Mouse (Mus musculus) G1E (cell line): Measurements from ENCODE around the gene Grin1. TPM values are rescaled to one million over a fixed set of nuclear protein-coding genes. Genes with fewer than 3 reads are reported as not detected.

ENCODE experiments used
- ATAC-seq: 2 replicates; pipeline ENCODE4 v1.8.0; 2016; ENCODE audit warnings: mild to moderate bottlenecking; ENCODE audit not compliant: insufficient number of reproducible peaks, poor library complexity, low FRiP score, severe bottlenecking; ENCODE audit errors: extremely low read depth
- DNase-seq: peaks from one replicate; pipeline ENCODE4 v3.0.0; 2012; ENCODE audit warnings: low spot score
- H3K27me3 ChIP-seq: 2 replicates; pipeline ENCODE4 v1.6.1; 2012; ENCODE audit warnings: mild to moderate bottlenecking, low read length, inconsistent platforms; ENCODE audit not compliant: insufficient read depth
- H3K36me3 ChIP-seq: replicated peaks from 2 replicates; pipeline ENCODE3; 2012; ENCODE audit warnings: mild to moderate bottlenecking, inconsistent platforms
- H3K4me1 ChIP-seq: 2 replicates; pipeline ENCODE4 v1.6.1; 2012; ENCODE audit warnings: low read depth, low read length, inconsistent platforms, mixed read lengths; ENCODE audit not compliant: insufficient read depth
- H3K4me3 ChIP-seq: 2 replicates; pipeline ENCODE4 v1.5.1; 2012; ENCODE audit warnings: low read depth, mild to moderate bottlenecking, inconsistent platforms, low read length, moderate library complexity, mixed read lengths
- H3K9me3 ChIP-seq: replicated peaks from 2 replicates; pipeline ENCODE4 v1.6.1; 2012; ENCODE audit warnings: inconsistent platforms
- CTCF ChIP-seq: IDR thresholded peaks from 2 replicates; pipeline ENCODE4 v1.5.1; 2012; ENCODE audit warnings: low read depth, low read length, inconsistent platforms, mixed read lengths
- GATA1 ChIP-seq: IDR thresholded peaks from 2 replicates; pipeline ENCODE4 v1.6.1; 2012; ENCODE audit warnings: borderline replicate concordance, low read length, inconsistent platforms, mixed read lengths
- GATA2 ChIP-seq: IDR thresholded peaks from 2 replicates; pipeline ENCODE4 v1.6.1; 2012; ENCODE audit warnings: low read depth, low read length, inconsistent platforms, borderline replicate concordance
- POLR2AphosphoS5 ChIP-seq: IDR thresholded peaks from 2 replicates; pipeline ENCODE4 v1.6.1; 2012; ENCODE audit warnings: low read depth, low read length, inconsistent platforms; ENCODE audit not compliant: insufficient replicate concordance
- TAL1 ChIP-seq: conservative IDR thresholded peaks from 2 replicates; pipeline ENCODE4 v1.6.1; 2012; ENCODE audit warnings: low read depth, low read length, inconsistent platforms, mixed read lengths
- polyA plus RNA-seq: library from polyadenylated mRNA; stranded (reverse); fragments of >175 nt; gene quantifications from 2 replicates; pipeline ENCODE4 v1.2.3, GENCODE M21; 2012
- total RNA-seq, 2 experiments: library from RNA; stranded (forward) in 1 of 2; stranded (reverse) in 1 of 2; fragments of 200-1000 nt in 1 of 2; fragments of >200 nt in 1 of 2; fragmentation: Nextera tagmentation in 1 of 2; gene quantifications; 2 replicates each; pipeline ENCODE4 v1.2.3; 2014 to 2017

Grin1 gene
- total and polyA plus RNA-seq, 3 experiments, result 0.33 to 1.7 (median 0.73) TPM

GRCm38 (mm10) chr2:25278928-25279882 lies 39.8 kb downstream of the Grin1 start:
- peaks cover 4% of the 10 kb centered on the region; the same call in 1 of the 2 replicates for H3K4me1 ChIP-seq
- DNase-seq, result no peak
- no peaks in the 10 kb centered on the region for H3K27me3 ChIP-seq
- ATAC-seq, result no peak
- TF ChIP-seq TAL1 (no peak), CTCF (peak; percentile 59; the same call in 1 of the 2 replicates), GATA2 (no peak)
- peaks cover 97% of the 10 kb centered on the region for H3K36me3 ChIP-seq
- no peaks in the 10 kb centered on the region for H3K9me3 ChIP-seq
- no peak overlapping the region for H3K4me3 ChIP-seq

- Histone ChIP-seq H3K4me1 (peaks cover 53% of the 10 kb centered on the region), H3K4me3 (peak overlapping the region; percentile 84), H3K36me3 (peaks cover 91% of the 10 kb centered on the region), H3K27me3 (no peaks in the 10 kb centered on the region), H3K9me3 (no peaks in the 10 kb centered on the region)
- TF ChIP-seq GATA1, result no peak
- no peak for TF ChIP-seq TAL1
- ATAC-seq, result no peak
- DNase-seq, result no peak
These were observed 46.0 kb downstream of the Grin1 start for GRCm38 (mm10) chr2:25273010-25273409.

GRCm38 (mm10) chr2:25272515-25272914 lies 46.5 kb downstream of the Grin1 start:
- TF ChIP-seq GATA1 (no peak), POLR2AphosphoS5 (no peak), CTCF (no peak), TAL1 (no peak), GATA2 (no peak)
- H3K9me3 ChIP-seq, result no peaks in the 10 kb centered on the region
- H3K4me3 ChIP-seq, result peak overlapping the region; percentile 84
- ATAC-seq (no peak), DNase-seq (no peak)
- H3K27me3 ChIP-seq, result no peaks in the 10 kb centered on the region
- peaks cover 91% of the 10 kb centered on the region for H3K36me3 ChIP-seq
- H3K4me1 ChIP-seq, result peaks cover 58% of the 10 kb centered on the region

DNA sequence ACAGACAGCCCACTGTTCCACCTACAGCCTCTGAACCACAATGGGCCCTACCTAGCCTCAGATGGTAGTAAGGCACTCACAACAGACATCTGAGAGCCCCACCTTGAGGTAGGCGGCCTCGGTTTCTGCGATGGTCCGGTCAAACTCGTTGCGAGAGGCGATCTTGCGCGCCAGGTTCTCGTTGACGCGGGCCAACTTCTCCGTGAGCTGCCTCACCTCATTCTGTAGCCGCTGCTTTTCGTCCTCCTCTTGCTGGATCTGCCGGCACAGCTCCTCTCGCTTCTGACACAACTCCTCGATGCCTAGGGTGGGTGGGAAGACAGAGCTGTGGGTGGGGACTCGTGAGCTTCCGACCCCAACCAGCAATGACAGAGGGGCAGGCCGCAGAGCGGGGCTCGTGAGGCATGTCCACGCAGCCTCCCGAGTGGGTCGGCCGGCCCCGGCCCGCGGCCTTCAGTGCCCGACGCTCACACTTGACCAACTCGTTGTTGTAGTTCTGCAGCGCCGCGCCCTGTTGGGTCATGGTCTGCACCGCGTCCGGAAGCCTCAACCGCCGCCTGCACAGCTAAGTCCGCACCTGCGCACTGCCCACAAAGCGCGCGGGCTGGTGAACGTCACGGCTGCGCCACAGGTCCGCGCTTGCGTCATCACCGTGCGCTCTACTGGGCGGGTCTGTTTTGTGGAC lies 47.0 kb downstream of the Grin1 start, which contains the start of the genes Ssna1 and Anapc2:
Gene Ssna1, minus strand, starts transcription at position 612 of the 685 bp plus-strand sequence.
Gene Anapc2, plus strand, starts transcription at position 652 of the 685 bp plus-strand sequence.
- H3K4me3 ChIP-seq, result peak within 1 kb of the TSS; percentile 84
- peaks cover 91% of the 10 kb centered on the region for H3K36me3 ChIP-seq
- DNase-seq, result peak; percentile 87
- no peaks in the 10 kb centered on the region for H3K27me3 ChIP-seq
- TF ChIP-seq POLR2AphosphoS5 (no peak), CTCF (no peak), GATA1 (no peak), GATA2 (no peak), TAL1 (no peak)
- peak; percentile 66 for ATAC-seq
- H3K9me3 ChIP-seq, result no peaks in the 10 kb centered on the region
- H3K4me1 ChIP-seq, result peaks cover 64% of the 10 kb centered on the region

- no peak for TF ChIP-seq TAL1
- TF ChIP-seq CTCF, result no peak
- no peak for TF ChIP-seq GATA2
- no peak for TF ChIP-seq GATA1
- no peak for TF ChIP-seq POLR2AphosphoS5
- ATAC-seq, result no peak
- H3K9me3 ChIP-seq, result no peaks in the 10 kb centered on the region
- H3K36me3 ChIP-seq, result peaks cover 83% of the 10 kb centered on the region
- H3K27me3 ChIP-seq, result no peaks in the 10 kb centered on the region
- no peak for DNase-seq
- H3K4me3 ChIP-seq, result no peak overlapping the region
- peaks cover 91% of the 10 kb centered on the region for H3K4me1 ChIP-seq
These were observed 51.2 kb downstream of the Grin1 start for GRCm38 (mm10) chr2:25267746-25268309.

GRCm38 (mm10) chr2:25267241-25267640 lies 51.7 kb downstream of the Grin1 start:
- peak overlapping the region; percentile 89; the same call in 1 of the 2 replicates for H3K4me3 ChIP-seq
- peaks cover 82% of the 10 kb centered on the region for H3K36me3 ChIP-seq
- peaks cover 91% of the 10 kb centered on the region for H3K4me1 ChIP-seq

More at GRCm38 (mm10) chr2:25267241-25267640, 51.7 kb downstream of the Grin1 start:
- ATAC-seq (no peak), DNase-seq (no peak)
- no peaks in the 10 kb centered on the region for H3K27me3 ChIP-seq
- no peaks in the 10 kb centered on the region for H3K9me3 ChIP-seq
- TF ChIP-seq GATA2, result no peak
- TF ChIP-seq GATA1, result no peak
- TF ChIP-seq CTCF, result no peak
- no peak for TF ChIP-seq TAL1
- TF ChIP-seq POLR2AphosphoS5, result no peak
